Mouse (Mus musculus): ENCODE measurements around the gene Tescl. TPM values are rescaled to one million over a fixed set of nuclear protein-coding genes. Genes with fewer than 3 reads are reported as not detected.

Tescl gene
- polyA plus RNA-seq, 1 experiment from 2014 or later: not detected

DNA sequence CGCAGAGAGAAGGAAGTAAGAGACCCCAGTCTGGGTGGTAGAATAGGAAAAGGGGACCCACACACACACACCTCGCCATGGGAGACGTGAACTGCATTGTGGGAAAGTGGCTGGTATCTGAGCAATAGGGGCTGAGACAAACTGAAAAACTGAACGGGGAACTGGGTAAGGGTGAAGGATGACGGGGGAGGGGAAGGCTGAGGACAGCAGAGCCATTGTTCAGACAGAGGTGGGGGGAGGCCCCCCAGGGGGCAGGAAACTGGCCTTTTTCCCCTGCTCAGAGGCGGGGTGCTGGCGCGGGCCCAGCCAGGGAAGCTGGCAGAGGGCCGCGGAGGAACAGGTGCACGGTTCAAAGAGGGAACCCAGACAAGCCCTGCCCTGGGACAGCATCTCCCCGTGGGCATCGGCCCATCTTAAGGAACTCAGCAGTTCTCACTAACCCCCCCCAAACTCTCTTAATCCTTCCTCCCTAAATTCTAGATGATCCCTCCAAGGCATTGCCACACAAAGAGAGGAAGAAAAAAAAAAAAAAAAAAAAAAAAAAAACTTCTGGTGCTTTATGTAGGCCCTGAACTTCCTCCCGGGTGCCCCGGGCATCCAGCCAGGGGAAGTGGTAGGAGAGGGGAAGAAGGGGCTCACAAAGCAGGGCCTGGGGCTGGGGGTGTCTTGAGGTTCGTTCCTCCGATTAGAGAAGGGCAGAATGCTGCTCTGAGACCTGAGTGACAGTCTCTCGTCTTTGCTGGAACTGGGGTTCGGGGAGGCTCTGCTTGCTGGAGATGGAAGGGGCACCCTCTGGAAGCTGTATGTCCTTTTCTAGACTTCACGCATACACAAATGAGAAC lies 40.0 kb upstream of the Tescl start:
- H3K9ac ChIP-seq (replicated peaks; ENCODE audit: low read length): no peak overlapping the region
- DNase-seq (peak; percentile 69), ATAC-seq (ENCODE audit: low FRiP score, low TSS enrichment) (peak; percentile 41; the same call in 1 of the 2 replicates)
- WGBS: 39% methylated on average over 18 of the region's 20 CpGs
- no peak overlapping the region for H3K4me3 ChIP-seq (replicated peaks; ENCODE audit: low read depth, low read length)
- H3K27ac ChIP-seq (replicated peaks; ENCODE audit: low read depth, low read length): peak overlapping the region; percentile 61
- no peaks in the 10 kb centered on the region; the same call in none of the 2 replicates for H3K27me3 ChIP-seq (ENCODE audit: control insufficient read depth, insufficient read depth, low read length)
- H3K4me1 ChIP-seq (ENCODE audit: control insufficient read depth, insufficient read depth, low read length): peaks cover 13% of the 10 kb centered on the region; the same call in 1 of the 2 replicates
- no peaks in the 10 kb centered on the region for H3K9me3 ChIP-seq (ENCODE audit: control insufficient read depth, low read length)
- no peaks in the 10 kb centered on the region for H3K36me3 ChIP-seq (ENCODE audit: control insufficient read depth, insufficient read depth, low read length)
- peak overlapping the region; percentile 17; the same call in 1 of the 2 replicates for H3K4me2 ChIP-seq (ENCODE audit: low read length)

DNA sequence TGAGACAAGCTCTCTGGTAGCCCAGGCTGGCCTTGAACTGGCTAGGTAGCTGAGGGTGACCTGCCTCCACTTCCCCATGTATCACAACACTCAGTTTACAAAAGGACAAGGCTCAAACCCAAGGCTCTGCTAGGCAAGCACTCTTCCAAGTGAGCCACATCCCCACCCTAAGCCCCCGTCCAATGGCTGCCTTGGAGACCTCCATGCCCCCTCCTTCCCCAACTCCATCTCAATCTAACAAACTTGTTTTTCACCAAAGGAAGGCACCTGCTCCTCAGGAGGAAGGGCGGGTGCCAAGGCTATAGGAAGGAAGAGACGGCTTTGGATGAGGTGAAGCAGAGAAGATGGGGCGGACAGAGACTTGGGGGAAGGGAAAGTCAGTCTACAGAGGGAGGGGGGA lies 39.0 kb upstream of the Tescl start:
- WGBS: 72% methylated on average over 4 of the region's 4 CpGs

DNA sequence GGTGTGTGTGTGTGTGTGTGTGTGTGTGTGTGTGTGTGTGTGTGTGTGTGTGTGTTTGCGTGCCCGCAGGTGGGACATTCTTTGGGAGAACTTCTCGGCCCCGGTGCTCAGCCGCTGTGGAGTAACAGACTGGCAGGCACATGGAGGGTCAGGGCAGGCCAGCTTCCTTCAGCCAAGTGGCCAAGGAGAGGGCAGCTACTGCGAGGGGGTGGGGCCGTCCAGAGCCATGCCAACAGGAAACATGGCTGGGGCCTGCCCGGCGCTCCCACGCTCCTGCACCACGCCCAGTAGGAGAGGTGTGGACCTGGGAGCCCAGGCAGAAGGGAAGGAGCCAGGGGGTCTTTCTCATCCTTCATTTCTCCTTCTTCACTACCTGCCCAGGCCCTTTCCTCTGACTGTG lies 38.6 kb upstream of the Tescl start:
- ATAC-seq (ENCODE audit: low FRiP score, low TSS enrichment) (no peak), DNase-seq (no peak)
- no peak overlapping the region for H3K4me3 ChIP-seq (replicated peaks; ENCODE audit: low read depth, low read length)
- no peaks in the 10 kb centered on the region for H3K27me3 ChIP-seq (ENCODE audit: control insufficient read depth, insufficient read depth, low read length)
- no peak overlapping the region for H3K4me2 ChIP-seq (ENCODE audit: low read length)
- H3K36me3 ChIP-seq (ENCODE audit: control insufficient read depth, insufficient read depth, low read length): no peaks in the 10 kb centered on the region
- H3K9me3 ChIP-seq (ENCODE audit: control insufficient read depth, low read length): no peaks in the 10 kb centered on the region
- 90% methylated on average over 11 of the region's 11 CpGs for WGBS
- H3K9ac ChIP-seq (replicated peaks; ENCODE audit: low read length): no peak overlapping the region
- peaks cover 8% of the 10 kb centered on the region; the same call in 1 of the 2 replicates for H3K4me1 ChIP-seq (ENCODE audit: control insufficient read depth, insufficient read depth, low read length)
- H3K27ac ChIP-seq (replicated peaks; ENCODE audit: low read depth, low read length): no peak overlapping the region

More for the DNA sequence above, 39.0 kb upstream of the Tescl start:
- H3K9me3 ChIP-seq (ENCODE audit: control insufficient read depth, low read length): no peaks in the 10 kb centered on the region
- no peak overlapping the region for H3K27ac ChIP-seq (replicated peaks; ENCODE audit: low read depth, low read length)
- no peak overlapping the region for H3K4me3 ChIP-seq (replicated peaks; ENCODE audit: low read depth, low read length)
- H3K9ac ChIP-seq (replicated peaks; ENCODE audit: low read length): no peak overlapping the region
- no peak for ATAC-seq (ENCODE audit: low FRiP score, low TSS enrichment)
- no peak overlapping the region for H3K4me2 ChIP-seq (ENCODE audit: low read length)
- H3K27me3 ChIP-seq (ENCODE audit: control insufficient read depth, insufficient read depth, low read length): no peaks in the 10 kb centered on the region; the same call in 1 of the 2 replicates
- H3K4me1 ChIP-seq (ENCODE audit: control insufficient read depth, insufficient read depth, low read length): peaks cover 10% of the 10 kb centered on the region; the same call in 1 of the 2 replicates
- DNase-seq: no peak
- H3K36me3 ChIP-seq (ENCODE audit: control insufficient read depth, insufficient read depth, low read length): no peaks in the 10 kb centered on the region

DNA sequence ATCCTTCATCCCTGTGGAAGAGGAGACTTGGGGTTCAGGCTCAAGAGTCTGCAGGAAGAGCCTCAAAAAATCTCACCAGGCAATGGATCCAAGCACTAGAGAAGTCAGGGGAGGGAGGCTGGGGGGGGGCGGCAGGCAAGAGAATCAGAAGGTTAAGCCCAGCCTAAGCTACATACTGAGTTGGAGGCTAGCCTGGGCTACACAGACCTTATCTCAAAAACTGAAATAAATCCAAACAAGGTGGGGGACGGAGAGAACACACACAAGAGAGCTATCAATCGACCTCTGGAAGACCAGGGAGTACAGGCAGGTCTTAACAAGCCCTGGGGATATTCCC lies 38.0 kb upstream of the Tescl start:
- 69% methylated on average over 3 of the region's 3 CpGs for WGBS
- no peak overlapping the region for H3K9ac ChIP-seq (replicated peaks; ENCODE audit: low read length)
- H3K27me3 ChIP-seq (ENCODE audit: control insufficient read depth, insufficient read depth, low read length): no peaks in the 10 kb centered on the region
- no peak overlapping the region for H3K27ac ChIP-seq (replicated peaks; ENCODE audit: low read depth, low read length)
- no peaks in the 10 kb centered on the region for H3K36me3 ChIP-seq (ENCODE audit: control insufficient read depth, insufficient read depth, low read length)
- no peak overlapping the region for H3K4me2 ChIP-seq (ENCODE audit: low read length)
- ATAC-seq (ENCODE audit: low FRiP score, low TSS enrichment) (no peak), DNase-seq (no peak)
- H3K4me3 ChIP-seq (replicated peaks; ENCODE audit: low read depth, low read length): no peak overlapping the region
- H3K4me1 ChIP-seq (ENCODE audit: control insufficient read depth, insufficient read depth, low read length): peaks cover 7% of the 10 kb centered on the region; the same call in 1 of the 2 replicates
- H3K9me3 ChIP-seq (ENCODE audit: control insufficient read depth, low read length): no peaks in the 10 kb centered on the region

DNA sequence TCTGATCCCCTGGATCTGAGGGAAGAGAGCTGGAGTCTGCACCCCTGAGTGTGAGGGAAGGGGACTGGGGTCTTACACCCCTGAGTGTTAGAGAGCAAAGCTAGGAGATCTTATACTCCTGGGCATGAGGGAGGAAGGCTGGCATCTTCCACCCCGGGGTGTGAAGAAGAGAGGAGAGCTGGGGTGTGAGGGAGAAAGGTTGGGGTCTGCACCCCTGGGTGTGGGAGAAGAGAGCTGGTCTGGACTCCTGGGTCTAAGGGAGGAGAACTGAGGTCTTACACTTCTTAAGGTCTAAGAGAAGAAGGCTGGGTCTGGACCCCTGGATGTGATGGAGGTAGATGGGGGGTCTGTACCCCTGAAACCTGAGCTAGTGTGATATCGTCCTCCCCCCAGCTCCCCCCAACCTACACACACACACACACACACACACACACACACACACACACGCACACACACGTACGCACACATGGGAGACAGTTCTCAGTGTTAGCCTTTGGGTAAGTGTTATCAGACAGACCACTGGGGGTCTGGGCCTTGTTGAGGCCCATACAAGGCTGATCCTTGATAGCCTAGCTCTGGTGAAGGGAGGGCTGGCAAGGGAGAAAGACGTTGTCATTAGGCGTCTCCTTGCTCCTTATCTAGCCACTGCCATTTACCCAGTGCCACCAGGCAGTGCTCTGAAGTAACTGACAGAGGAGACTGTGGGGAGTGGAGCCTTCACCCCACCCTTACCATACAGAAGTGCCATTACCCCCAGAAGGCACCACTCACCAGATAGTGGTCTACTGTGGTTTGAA lies 37.5 kb upstream of the Tescl start:
- no peak for DNase-seq
- no peaks in the 10 kb centered on the region for H3K9me3 ChIP-seq (ENCODE audit: control insufficient read depth, low read length)
- 85% methylated on average over 7 of the region's 7 CpGs for WGBS

DNA sequence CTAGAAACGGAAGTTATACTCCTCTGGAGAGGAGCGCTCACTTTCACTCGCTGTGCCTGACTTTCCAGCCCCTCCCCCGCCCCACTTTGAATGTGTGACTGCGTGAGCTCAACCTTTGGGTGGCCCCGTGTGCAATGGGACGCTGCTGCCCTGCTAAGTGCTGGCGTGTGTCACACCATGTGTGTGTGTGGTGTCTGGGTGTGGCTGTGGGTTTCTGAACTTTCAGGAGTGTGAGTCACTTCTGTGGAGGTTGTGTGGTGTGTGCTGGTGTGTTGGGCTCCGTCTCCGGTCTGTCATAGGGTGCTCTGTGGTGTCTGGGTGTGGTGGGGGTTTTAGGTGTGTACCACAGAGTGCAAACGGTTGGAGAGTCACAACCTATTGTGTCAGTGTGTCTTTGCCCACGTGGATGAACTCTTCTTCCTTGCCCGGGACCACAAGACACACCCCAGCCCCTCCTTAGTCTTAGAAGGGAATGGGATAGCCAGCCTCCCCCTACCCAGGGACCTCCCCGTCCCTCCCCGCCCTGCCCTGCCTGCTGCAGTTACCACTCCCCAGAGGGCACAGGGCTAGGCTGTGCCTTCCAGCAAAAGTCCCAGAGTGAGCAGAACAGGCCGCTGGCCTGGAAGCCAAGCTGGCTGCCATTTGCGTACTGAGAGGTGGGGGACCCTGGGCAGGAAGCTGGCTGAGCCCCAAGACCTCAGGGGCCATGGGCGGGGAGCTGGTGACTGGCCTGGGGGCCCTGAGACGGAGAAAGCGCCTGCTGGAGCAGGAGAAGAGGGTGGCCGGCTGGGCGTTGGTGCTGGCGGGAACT lies 36.2 kb upstream of the Tescl start, which contains the start of gene Kcnn4:
Gene Kcnn4, plus strand, starts transcription at position 533 of the 811 bp plus-strand sequence.
- Histone ChIP-seq H3K4me1 (ENCODE audit: control insufficient read depth, insufficient read depth, low read length) (peaks cover 7% of the 10 kb centered on the region; the same call in 1 of the 2 replicates), H3K27me3 (ENCODE audit: control insufficient read depth, insufficient read depth, low read length) (no peaks in the 10 kb centered on the region), H3K4me2 (ENCODE audit: low read length) (no peak within 1 kb of the TSS), H3K9me3 (ENCODE audit: control insufficient read depth, low read length) (no peaks in the 10 kb centered on the region), H3K36me3 (ENCODE audit: control insufficient read depth, insufficient read depth, low read length) (no peaks in the 10 kb centered on the region), H3K9ac (replicated peaks; ENCODE audit: low read length) (no peak within 1 kb of the TSS), H3K27ac (replicated peaks; ENCODE audit: low read depth, low read length) (no peak within 1 kb of the TSS), H3K4me3 (replicated peaks; ENCODE audit: low read depth, low read length) (no peak within 1 kb of the TSS)
- no peak for DNase-seq
- ATAC-seq (ENCODE audit: low FRiP score, low TSS enrichment): no peak
- WGBS: 50% methylated on average over 23 of the region's 23 CpGs

More for the DNA sequence above, 37.5 kb upstream of the Tescl start:
- Histone ChIP-seq H3K4me3 (replicated peaks; ENCODE audit: low read depth, low read length) (no peak overlapping the region), H3K36me3 (ENCODE audit: control insufficient read depth, insufficient read depth, low read length) (no peaks in the 10 kb centered on the region), H3K4me2 (ENCODE audit: low read length) (no peak overlapping the region), H3K4me1 (ENCODE audit: control insufficient read depth, insufficient read depth, low read length) (peaks cover 7% of the 10 kb centered on the region; the same call in 1 of the 2 replicates), H3K27ac (replicated peaks; ENCODE audit: low read depth, low read length) (no peak overlapping the region), H3K27me3 (ENCODE audit: control insufficient read depth, insufficient read depth, low read length) (no peaks in the 10 kb centered on the region), H3K9ac (replicated peaks; ENCODE audit: low read length) (no peak overlapping the region)
- no peak for ATAC-seq (ENCODE audit: low FRiP score, low TSS enrichment)

DNA sequence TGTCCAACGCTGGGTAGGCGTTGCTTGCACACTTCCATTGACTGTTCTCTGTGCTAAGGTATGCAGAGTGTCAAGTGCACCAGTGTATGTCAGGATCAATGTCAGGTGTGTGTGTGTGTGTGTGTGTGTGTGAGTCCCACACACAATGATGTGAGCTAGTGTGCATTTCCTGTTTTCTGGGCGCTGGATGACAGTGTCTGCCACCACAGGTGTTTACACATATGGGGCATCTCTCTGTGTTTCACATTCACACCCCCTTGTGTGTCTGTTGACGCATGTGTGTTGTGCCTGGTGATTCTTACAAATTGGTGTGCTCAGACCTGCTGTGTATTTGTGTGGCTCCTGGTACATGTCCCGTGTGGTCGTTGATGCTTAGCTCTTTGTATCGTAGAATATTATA lies 35.2 kb upstream of the Tescl start:
- Histone ChIP-seq H3K27me3 (ENCODE audit: control insufficient read depth, insufficient read depth, low read length) (no peaks in the 10 kb centered on the region), H3K27ac (replicated peaks; ENCODE audit: low read depth, low read length) (no peak overlapping the region), H3K4me3 (replicated peaks; ENCODE audit: low read depth, low read length) (no peak overlapping the region), H3K9me3 (ENCODE audit: control insufficient read depth, low read length) (no peaks in the 10 kb centered on the region), H3K4me1 (ENCODE audit: control insufficient read depth, insufficient read depth, low read length) (peaks cover 7% of the 10 kb centered on the region; the same call in 1 of the 2 replicates), H3K36me3 (ENCODE audit: control insufficient read depth, insufficient read depth, low read length) (no peaks in the 10 kb centered on the region), H3K9ac (replicated peaks; ENCODE audit: low read length) (no peak overlapping the region), H3K4me2 (ENCODE audit: low read length) (no peak overlapping the region)
- ATAC-seq (ENCODE audit: low FRiP score, low TSS enrichment) (no peak), DNase-seq (no peak)
- WGBS: 88% methylated on average over 7 of the region's 7 CpGs

DNA sequence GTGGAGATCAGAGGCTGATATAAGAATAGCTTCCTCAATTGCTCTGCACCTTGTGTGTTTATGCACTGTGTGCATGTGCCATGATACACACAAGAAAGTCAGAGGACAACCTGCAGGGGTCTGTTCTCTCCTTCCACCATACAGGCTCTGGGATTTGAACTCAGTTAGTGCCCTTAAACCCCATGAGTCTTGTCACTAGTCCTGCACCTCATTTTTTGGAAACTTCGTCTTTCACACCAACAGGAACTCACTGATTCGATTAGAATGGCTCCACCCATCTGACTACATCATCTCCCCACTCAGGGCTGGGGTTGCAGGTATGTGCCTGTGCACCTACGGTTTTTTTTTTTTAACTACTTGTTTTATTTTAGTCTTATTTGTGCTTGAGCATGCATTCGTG lies 34.5 kb upstream of the Tescl start:
- no peak overlapping the region for H3K27ac ChIP-seq (replicated peaks; ENCODE audit: low read depth, low read length)
- peaks cover under 1% of the 10 kb centered on the region; the same call in 1 of the 2 replicates for H3K4me1 ChIP-seq (ENCODE audit: control insufficient read depth, insufficient read depth, low read length)

More for the DNA sequence above, 34.5 kb upstream of the Tescl start:
- H3K4me3 ChIP-seq (replicated peaks; ENCODE audit: low read depth, low read length): no peak overlapping the region
- 68% methylated on average over 4 of the region's 4 CpGs for WGBS
- no peaks in the 10 kb centered on the region for H3K9me3 ChIP-seq (ENCODE audit: control insufficient read depth, low read length)
- no peak for DNase-seq
- no peaks in the 10 kb centered on the region for H3K36me3 ChIP-seq (ENCODE audit: control insufficient read depth, insufficient read depth, low read length)
- no peaks in the 10 kb centered on the region for H3K27me3 ChIP-seq (ENCODE audit: control insufficient read depth, insufficient read depth, low read length)
- no peak overlapping the region for H3K9ac ChIP-seq (replicated peaks; ENCODE audit: low read length)
- no peak overlapping the region for H3K4me2 ChIP-seq (ENCODE audit: low read length)
- no peak for ATAC-seq (ENCODE audit: low FRiP score, low TSS enrichment)

Data from midbrain, embryonic 14.5 days (tissue).